Mouse (Mus musculus): ENCODE measurements around the gene Hltf. TPM values are rescaled to one million over a fixed set of nuclear protein-coding genes. Genes with fewer than 3 reads are reported as not detected.

Hltf gene
- polyA plus RNA-seq, 1 experiment from 2014 or later: 19.1 TPM

DNA sequence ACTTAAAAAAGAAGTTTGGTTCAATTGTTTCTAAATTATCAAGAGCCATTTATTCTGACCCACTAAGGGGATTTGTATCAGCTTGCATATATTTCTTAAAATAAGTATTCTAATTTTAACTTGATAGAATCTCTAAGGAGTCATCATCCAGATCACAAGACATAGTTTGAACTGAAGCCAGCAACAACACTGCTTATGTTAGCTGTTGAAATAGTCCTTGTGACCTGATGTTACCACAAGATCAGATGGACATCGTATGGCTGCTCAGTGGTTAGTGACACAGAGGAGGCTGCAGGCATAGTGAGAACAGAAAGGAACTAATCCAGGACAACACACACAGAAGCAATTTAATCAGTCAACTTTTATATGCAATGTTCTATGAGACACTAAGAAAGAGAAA is 75.1 kb downstream of the Hltf start:
- Histone ChIP-seq H3K4me1 (replicated peaks) (peaks cover 75% of the 10 kb centered on the region), H3K4me3 (no peak overlapping the region), H3K4me2 (no peak overlapping the region), H3K9ac (no peak overlapping the region), H3K9me3 (replicated peaks) (no peaks in the 10 kb centered on the region), H3K27ac (ENCODE audit: poor library complexity, severe bottlenecking) (peak overlapping the region; percentile 37; the same call in 1 of the 2 replicates), H3K36me3 (peaks cover 82% of the 10 kb centered on the region), H3K27me3 (replicated peaks) (no peaks in the 10 kb centered on the region)
- ATAC-seq (ENCODE audit: insufficient number of reproducible peaks, low FRiP score): no peak
- 53% methylated on average over 1 of the region's 1 CpGs for WGBS

DNA sequence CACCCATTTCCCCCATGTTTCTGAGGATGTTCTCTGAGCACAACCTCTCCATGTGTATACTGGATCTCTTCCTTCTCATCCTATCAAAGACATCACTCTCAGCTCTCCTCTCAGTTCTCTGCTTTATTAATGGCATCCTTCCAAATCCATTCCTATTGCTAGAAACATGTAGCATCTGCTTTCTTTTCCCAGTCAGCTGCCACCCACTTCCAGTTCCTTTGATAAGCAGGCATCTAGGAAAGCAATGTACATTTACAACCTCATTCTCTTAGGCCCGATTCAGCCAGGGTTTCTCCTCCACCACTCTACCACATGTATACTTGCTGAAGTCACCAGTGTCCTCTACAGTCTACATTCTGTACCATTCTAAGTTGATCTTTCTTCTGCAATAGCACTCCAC is 76.1 kb downstream of the Hltf start:
- H3K27me3 ChIP-seq (replicated peaks): no peaks in the 10 kb centered on the region
- H3K4me2 ChIP-seq: no peak overlapping the region
- no peak overlapping the region for H3K4me3 ChIP-seq
- ATAC-seq (ENCODE audit: insufficient number of reproducible peaks, low FRiP score): no peak
- H3K4me1 ChIP-seq (replicated peaks): peaks cover 78% of the 10 kb centered on the region
- no peak overlapping the region for H3K9ac ChIP-seq
- WGBS: 22% methylated on average over 1 of the region's 1 CpGs
- H3K9me3 ChIP-seq (replicated peaks): no peaks in the 10 kb centered on the region
- peak overlapping the region; percentile 75 for H3K27ac ChIP-seq (ENCODE audit: poor library complexity, severe bottlenecking)
- peaks cover 80% of the 10 kb centered on the region for H3K36me3 ChIP-seq

DNA sequence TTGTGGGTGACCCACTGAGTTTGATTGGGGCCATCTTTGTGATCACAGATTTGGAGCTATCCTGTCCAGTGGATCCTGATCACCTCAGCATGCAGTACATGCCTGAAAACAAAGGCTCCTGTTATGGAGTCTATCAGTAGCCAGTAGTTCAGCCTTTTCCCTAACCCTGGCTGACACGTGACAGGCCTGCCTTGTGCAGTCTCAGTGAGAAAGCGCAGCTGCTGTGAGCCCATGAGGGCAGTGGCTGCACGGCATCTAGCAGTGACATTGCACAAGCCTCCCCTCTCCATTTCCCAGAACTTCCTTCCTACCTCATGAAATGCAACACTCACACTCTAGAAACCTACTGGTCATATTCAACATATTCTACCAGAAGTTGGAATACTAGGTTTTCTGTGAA is 76.9 kb downstream of the Hltf start:
- no peak overlapping the region for H3K9ac ChIP-seq
- ATAC-seq (ENCODE audit: insufficient number of reproducible peaks, low FRiP score): no peak; the same call in 1 of the 2 replicates
- WGBS: 31% methylated on average over 3 of the region's 3 CpGs
- H3K27me3 ChIP-seq (replicated peaks): no peaks in the 10 kb centered on the region
- H3K4me3 ChIP-seq: no peak overlapping the region
- H3K4me1 ChIP-seq (replicated peaks): peaks cover 76% of the 10 kb centered on the region
- no peak overlapping the region for H3K4me2 ChIP-seq
- H3K36me3 ChIP-seq: peaks cover 80% of the 10 kb centered on the region
- no peaks in the 10 kb centered on the region for H3K9me3 ChIP-seq (replicated peaks)
- H3K27ac ChIP-seq (ENCODE audit: poor library complexity, severe bottlenecking): peak overlapping the region; percentile 75

DNA sequence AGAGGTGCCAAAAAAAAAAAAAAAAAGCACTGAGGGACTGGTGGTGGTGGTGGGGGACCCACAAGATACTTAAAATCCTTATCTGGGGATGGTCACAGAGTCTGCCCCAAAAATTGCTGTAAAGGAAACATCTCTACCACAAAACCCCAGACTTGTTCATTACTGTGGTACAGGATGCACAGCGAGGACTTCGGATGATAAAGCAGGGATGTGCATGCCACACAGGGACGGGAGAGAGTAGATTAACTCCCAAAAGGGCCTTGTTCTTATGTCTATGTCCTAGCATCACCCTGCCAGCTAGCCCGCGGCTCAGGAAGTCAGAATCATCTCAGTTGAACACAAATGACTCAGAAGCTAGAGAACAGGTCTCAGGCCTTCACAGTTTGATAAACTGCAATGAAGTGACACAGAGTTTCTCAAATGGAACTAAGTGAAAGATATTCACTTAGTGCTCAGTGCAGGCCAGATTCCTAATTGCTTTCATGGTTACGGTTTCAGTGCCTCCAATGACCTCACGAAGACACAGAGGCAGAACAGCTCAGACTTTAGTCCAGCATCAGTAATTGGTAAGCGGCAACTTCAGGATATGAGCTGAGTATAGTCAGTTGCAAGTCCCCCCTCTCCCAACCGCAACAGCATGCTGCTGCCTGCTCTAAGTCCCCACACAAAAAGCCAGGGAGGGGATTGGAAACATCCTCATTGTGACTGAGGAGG is 79.4 kb downstream of the Hltf start:
- Histone ChIP-seq H3K9me3 (replicated peaks) (no peaks in the 10 kb centered on the region), H3K27ac (ENCODE audit: poor library complexity, severe bottlenecking) (peak overlapping the region; percentile 67), H3K36me3 (peaks cover 66% of the 10 kb centered on the region), H3K4me1 (replicated peaks) (peaks cover 62% of the 10 kb centered on the region), H3K4me2 (no peak overlapping the region), H3K27me3 (replicated peaks) (no peaks in the 10 kb centered on the region), H3K4me3 (no peak overlapping the region), H3K9ac (peak overlapping the region; percentile 37; the same call in 1 of the 2 replicates)
- 73% methylated on average over 9 of the region's 9 CpGs for WGBS
- no peak for ATAC-seq (ENCODE audit: insufficient number of reproducible peaks, low FRiP score)

DNA sequence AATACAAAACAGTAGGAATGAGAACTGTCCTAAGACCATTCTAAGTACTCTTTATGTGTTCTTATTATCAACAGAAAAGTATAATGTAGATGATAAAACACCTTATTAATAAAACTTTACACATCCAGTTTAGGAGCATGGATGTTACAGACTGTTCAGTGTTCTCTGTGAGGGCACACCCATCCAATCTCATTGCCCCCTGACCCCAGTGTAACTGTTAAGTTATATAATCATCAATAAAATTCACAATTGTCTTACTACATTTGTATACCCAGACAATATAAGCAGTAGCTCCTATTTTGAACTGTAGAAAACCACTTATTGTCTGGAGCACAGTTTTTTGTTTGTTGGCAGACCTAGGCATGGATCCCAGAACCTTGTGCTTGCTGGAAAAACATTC is 83.6 kb downstream of the Hltf start:
- Histone ChIP-seq H3K4me2 (no peak overlapping the region), H3K27ac (ENCODE audit: poor library complexity, severe bottlenecking) (peak overlapping the region; percentile 78), H3K27me3 (replicated peaks) (no peaks in the 10 kb centered on the region), H3K4me1 (replicated peaks) (peaks cover 50% of the 10 kb centered on the region), H3K4me3 (no peak overlapping the region), H3K9me3 (replicated peaks) (no peaks in the 10 kb centered on the region), H3K36me3 (peaks cover 51% of the 10 kb centered on the region), H3K9ac (no peak overlapping the region)
- ATAC-seq (ENCODE audit: insufficient number of reproducible peaks, low FRiP score): no peak

DNA sequence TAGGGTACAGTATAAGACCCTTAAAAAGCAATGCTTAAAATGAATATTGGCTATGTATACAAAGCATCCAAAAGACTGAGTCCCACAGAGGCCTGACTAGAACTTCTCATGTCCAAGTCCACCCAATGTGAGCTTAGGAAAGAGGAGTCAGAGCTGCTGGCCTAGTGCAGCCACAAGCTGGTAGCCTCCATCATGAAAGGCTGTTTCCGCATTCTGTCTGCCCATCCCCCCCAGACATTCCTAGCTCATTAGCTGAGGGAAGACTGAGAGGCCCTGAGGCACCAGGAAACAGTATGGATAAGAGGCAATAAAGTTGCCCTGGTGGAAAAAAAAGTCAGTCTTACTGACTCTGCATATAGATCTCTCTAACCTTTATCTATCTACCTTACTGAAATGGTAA is 84.1 kb downstream of the Hltf start:
- H3K36me3 ChIP-seq: peaks cover 48% of the 10 kb centered on the region

DNA sequence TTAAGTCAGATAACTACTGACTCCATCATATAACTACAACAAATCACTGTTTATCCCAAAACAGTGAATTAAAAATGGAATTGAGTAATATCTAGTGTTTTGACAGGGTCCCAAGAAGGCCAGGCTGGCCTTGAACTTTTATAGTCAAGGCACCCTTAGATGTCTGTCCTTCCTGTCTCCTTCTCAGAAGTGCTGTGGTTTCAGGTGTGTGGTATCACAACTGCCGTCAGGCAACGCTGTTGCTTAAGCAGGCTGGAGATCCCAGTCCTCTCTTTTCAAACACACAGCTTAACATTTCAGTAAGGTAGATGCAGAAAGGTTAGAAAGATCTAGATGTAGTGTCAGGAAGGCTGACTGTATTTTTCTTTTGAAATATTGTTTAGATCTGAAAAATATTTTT is 84.5 kb downstream of the Hltf start:
- no peaks in the 10 kb centered on the region for H3K27me3 ChIP-seq (replicated peaks)
- WGBS: 45% methylated on average over 2 of the region's 2 CpGs
- H3K4me3 ChIP-seq: no peak overlapping the region
- peak overlapping the region; percentile 78 for H3K27ac ChIP-seq (ENCODE audit: poor library complexity, severe bottlenecking)
- H3K9ac ChIP-seq: 0 out of 2 replicates have a peak overlapping the region, but pooled peaks have one; percentile 49
- H3K4me2 ChIP-seq: no peak overlapping the region
- peaks cover 44% of the 10 kb centered on the region for H3K36me3 ChIP-seq
- no peaks in the 10 kb centered on the region for H3K9me3 ChIP-seq (replicated peaks)
- H3K4me1 ChIP-seq (replicated peaks): peaks cover 49% of the 10 kb centered on the region
- no peak for ATAC-seq (ENCODE audit: insufficient number of reproducible peaks, low FRiP score)

More for the DNA sequence above, 84.1 kb downstream of the Hltf start:
- 9% methylated on average over 1 of the region's 1 CpGs for whole genome bisulfite sequencing
- Histone ChIP-seq H3K9me3 (replicated peaks) (no peaks in the 10 kb centered on the region), H3K4me1 (replicated peaks) (peaks cover 49% of the 10 kb centered on the region), H3K9ac (no peak overlapping the region), H3K27ac (ENCODE audit: poor library complexity, severe bottlenecking) (peak overlapping the region; percentile 78), H3K4me3 (no peak overlapping the region), H3K27me3 (replicated peaks) (no peaks in the 10 kb centered on the region), H3K4me2 (no peak overlapping the region)
- ATAC-seq (ENCODE audit: insufficient number of reproducible peaks, low FRiP score): peak; percentile 59; the same call in 1 of the 2 replicates

DNA sequence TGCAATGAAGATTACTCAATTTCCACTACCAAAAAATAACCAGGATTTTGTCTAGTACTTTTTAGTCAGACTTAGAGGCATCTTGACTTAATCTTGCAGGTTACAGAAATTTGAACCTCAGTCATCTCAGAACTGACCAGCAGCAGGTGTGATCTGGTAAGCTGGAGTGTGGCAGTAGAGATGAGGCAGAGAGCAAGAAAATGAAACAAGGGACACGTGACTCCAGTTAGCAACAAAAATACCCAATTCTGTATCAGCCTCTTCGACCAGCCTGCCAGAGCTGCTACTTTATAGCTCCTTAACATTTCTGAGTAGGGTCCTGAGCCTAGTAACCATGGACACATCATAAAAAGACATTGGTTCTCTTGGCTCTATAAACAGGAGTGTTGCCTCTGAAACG is 85.0 kb downstream of the Hltf start:
- H3K4me2 ChIP-seq: no peak overlapping the region
- no peak for ATAC-seq (ENCODE audit: insufficient number of reproducible peaks, low FRiP score)
- peaks cover 46% of the 10 kb centered on the region for H3K4me1 ChIP-seq (replicated peaks)
- H3K9ac ChIP-seq: no peak overlapping the region
- no peak overlapping the region for H3K4me3 ChIP-seq
- H3K36me3 ChIP-seq: peaks cover 41% of the 10 kb centered on the region
- 56% methylated on average over 3 of the region's 3 CpGs for WGBS
- H3K27ac ChIP-seq (ENCODE audit: poor library complexity, severe bottlenecking): peak overlapping the region; percentile 68
- no peaks in the 10 kb centered on the region for H3K27me3 ChIP-seq (replicated peaks)
- no peaks in the 10 kb centered on the region for H3K9me3 ChIP-seq (replicated peaks)

DNA sequence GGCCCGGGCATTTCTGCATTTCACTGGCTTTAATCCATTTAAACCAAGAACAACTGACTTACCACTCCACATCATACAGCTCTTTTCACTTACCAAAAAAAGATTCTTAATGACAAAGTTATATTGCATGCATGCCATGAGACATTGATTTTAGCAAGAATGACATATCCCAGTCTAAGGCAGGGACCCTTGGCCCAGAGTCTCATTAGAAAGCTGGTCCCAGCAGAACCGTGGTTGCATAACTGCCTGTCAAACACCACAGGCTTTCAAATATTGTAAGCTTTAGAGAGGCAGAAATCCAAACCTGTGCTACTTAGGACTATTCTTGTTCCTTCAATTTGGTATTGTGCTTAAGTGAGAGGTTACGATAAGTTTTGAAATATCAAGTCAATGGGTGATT is 86.1 kb downstream of the Hltf start:
- Histone ChIP-seq H3K9ac (0 out of 2 replicates have a peak overlapping the region, but pooled peaks have one; percentile 12), H3K27ac (ENCODE audit: poor library complexity, severe bottlenecking) (peak overlapping the region; percentile 69), H3K27me3 (replicated peaks) (no peaks in the 10 kb centered on the region), H3K9me3 (replicated peaks) (no peaks in the 10 kb centered on the region), H3K36me3 (peaks cover 41% of the 10 kb centered on the region), H3K4me1 (replicated peaks) (peaks cover 47% of the 10 kb centered on the region), H3K4me3 (no peak overlapping the region), H3K4me2 (no peak overlapping the region)
- WGBS: 70% methylated on average over 3 of the region's 3 CpGs
- ATAC-seq (ENCODE audit: insufficient number of reproducible peaks, low FRiP score): no peak

DNA sequence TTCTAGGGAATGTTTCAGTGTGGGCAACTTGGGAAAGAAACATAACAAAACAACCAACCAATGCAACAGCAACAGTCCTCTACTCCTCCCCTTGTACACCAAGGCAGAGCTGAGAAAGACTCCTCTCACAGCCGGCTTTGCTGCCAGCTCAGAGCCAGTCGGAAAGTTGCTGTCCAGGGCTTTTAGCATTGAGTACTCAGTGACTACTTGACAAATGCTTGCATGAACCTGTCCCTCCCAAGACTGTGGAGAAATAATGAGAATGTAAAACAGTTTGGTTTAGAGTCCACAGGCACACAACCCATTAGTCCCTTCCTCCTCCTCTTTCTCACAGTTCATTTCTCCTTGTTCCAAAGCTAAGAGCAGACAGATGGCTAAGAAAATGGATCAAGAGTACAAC is 86.8 kb downstream of the Hltf start:
- H3K36me3 ChIP-seq: peaks cover 43% of the 10 kb centered on the region
- H3K4me3 ChIP-seq: no peak overlapping the region
- no peak for ATAC-seq (ENCODE audit: insufficient number of reproducible peaks, low FRiP score)
- H3K4me2 ChIP-seq: no peak overlapping the region
- no peaks in the 10 kb centered on the region for H3K27me3 ChIP-seq (replicated peaks)
- H3K9me3 ChIP-seq (replicated peaks): no peaks in the 10 kb centered on the region
- peak overlapping the region; percentile 69 for H3K27ac ChIP-seq (ENCODE audit: poor library complexity, severe bottlenecking)
- peak overlapping the region; percentile 28 for H3K9ac ChIP-seq
- 19% methylated on average over 2 of the region's 2 CpGs for WGBS
- H3K4me1 ChIP-seq (replicated peaks): peaks cover 51% of the 10 kb centered on the region

DNA sequence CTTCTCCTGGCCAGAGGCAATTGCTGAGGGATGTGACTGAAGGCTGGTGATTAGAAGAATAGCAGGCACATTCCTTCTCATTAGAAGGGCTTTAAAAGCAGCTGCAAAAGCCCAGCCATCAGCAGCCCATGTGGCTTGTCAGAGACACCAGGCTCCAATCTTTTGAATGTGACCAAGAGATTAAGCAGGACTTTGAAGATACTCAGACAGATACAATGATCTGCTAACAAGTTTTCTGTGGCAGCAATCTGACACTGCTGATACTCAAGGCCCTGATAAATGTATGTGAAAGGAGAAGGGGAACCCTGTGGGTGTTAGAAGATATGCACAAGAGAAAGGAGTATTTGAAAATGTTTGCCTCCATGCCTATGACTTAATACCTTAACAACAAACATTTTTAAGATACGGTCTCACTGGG is 88.1 kb downstream of the Hltf start:
- H3K27ac ChIP-seq (ENCODE audit: poor library complexity, severe bottlenecking): peak overlapping the region; percentile 83
- peak; percentile 68 for ATAC-seq (ENCODE audit: insufficient number of reproducible peaks, low FRiP score)
- H3K9me3 ChIP-seq (replicated peaks): no peaks in the 10 kb centered on the region
- no peak overlapping the region for H3K4me2 ChIP-seq
- peaks cover 45% of the 10 kb centered on the region for H3K36me3 ChIP-seq
- H3K4me3 ChIP-seq: no peak overlapping the region
- WGBS: 10% methylated on average over 1 of the region's 1 CpGs
- H3K27me3 ChIP-seq (replicated peaks): no peaks in the 10 kb centered on the region
- peaks cover 58% of the 10 kb centered on the region for H3K4me1 ChIP-seq (replicated peaks)
- H3K9ac ChIP-seq: no peak overlapping the region

Measured in heart, embryonic 12.5 days (tissue).